Mouse (Mus musculus) central nervous system, embryonic 11.5 days (tissue): Measurements from ENCODE around the gene Tns4. TPM values are rescaled to one million over a fixed set of nuclear protein-coding genes. Genes with fewer than 3 reads are reported as not detected.

ENCODE experiments used
- polyA plus RNA-seq: library from polyadenylated mRNA; depleted of rRNA; stranded (reverse); fragments of >200 nt; gene quantifications from 2 replicates; pipeline ENCODE4 v1.2.3, GENCODE M21; 2012; rRNA removed

The Tns4 gene
- 0.41 and 0.91 TPM in 2 replicates for polyA plus RNA-seq

DNA sequence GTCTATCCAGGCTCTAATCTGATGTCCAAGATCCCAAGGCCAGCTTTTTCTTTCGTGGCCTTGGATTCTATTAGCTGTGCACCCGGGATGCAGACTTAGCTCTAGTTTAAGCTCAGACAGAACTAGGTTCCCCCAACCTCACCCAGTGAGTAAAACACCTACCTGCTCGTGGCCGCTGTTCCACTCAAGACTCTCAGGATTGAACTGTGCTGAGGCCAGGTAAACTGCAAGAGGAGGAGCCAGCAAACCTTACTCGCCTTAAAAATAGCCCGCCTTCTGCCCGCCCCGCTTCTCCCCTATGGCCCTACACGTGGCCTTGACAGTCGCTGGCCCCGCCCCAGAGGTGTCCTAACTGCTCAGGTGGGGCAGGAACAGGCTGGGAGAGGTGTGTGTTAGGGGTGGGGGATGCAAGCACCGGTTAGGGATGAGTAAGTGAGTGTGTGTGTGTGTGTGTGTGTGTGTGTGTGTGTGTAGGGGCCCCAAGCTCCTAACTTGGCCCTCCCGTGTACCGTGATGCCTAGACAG is at the start of gene Tns4:
Gene Tns4, minus strand, starts transcription at position 230 of the 525 bp plus-strand sequence.

DNA sequence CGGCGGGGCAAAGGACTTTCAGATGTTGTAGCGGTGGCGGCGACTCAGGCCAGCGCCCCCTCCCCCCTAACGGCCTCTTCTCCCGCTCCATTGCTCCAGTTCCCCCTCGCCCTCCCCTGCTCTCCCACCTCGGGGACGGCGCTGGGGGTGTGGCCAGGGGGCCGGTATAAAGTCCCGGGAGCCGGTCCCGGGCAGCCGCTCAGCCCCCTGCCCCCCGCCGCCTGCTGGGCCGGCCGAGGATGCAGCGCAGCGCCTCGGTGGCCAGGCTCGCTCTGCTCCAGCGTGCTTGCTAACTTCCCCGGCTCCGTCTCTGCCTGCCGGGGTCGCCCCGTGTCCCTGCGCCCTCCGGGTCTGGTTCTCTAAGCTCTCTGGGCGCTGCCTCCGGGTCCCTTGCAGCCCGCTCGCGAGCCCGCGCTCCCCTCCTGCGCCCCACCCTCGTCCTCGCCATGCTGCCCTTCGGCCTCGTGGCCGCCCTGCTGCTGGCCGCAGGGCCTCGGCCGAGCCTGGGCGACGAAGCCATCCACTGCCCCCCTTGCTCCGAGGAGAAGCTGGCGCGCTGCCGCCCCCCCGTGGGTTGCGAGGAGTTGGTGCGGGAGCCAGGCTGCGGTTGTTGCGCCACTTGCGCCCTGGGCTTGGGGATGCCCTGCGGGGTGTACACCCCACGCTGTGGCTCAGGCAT is 47.9 kb downstream of the Tns4 start, which contains the start of gene Igfbp4:
Gene Igfbp4, plus strand, starts transcription at position 194 of the 679 bp plus-strand sequence.

DNA sequence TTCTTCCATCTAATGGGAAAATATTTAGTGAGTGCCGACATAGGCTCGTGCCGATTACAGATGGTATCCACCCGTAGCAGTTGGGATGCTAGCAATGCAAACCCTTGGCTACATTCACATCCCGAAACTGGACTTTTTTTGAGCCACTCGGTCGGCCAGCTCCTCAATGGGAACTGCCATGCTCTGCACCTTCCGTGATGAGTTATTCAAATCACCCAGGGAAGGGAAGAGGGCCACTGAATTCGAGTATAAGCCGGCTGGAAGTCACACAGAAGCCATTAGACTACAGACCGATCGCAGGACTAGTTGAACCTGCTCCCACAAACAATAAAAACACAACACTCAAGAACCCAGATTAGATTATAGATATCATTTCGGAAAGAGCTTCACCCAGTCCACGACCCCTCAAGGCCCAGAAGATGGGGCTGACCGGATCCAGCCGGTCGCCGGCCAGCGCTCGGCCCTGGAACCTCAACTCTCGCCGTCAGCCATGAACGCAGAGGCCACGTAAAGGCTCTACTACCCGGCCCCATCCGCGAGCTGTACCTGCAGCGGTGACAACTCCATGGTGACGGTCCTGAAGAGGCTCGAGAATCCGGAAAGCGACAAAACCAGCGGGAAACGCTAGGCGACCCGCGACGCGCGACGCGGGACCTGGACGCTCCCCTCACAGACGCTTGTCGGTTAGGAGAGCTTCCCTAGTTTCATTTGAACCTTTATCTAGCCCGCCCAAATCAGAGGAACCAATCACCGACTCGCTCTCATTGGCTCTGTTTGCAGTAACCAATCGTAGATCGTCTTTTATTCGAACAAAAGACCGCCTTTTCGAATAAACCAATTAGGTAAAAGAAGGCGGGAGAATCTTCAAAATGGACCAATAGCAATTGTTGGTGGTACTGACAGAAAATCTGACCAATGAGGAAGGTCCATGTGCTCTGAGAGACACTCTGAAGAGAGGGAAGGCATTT is 65.3 kb downstream of the Tns4 start, which contains the start of gene Top2a:
Gene Top2a, minus strand, starts transcription at position 690 of the 968 bp plus-strand sequence.

Other genes with a start within 250 kb of the Tns4 start
- 10.0 and 11.9 TPM in 2 replicates for gene Wipf2, start 225.7 kb downstream of the Tns4 start, polyA plus RNA-seq
- 24.9 and 35.6 TPM in 2 replicates for gene Cdc6, start 181.5 kb downstream of the Tns4 start, polyA plus RNA-seq
- 13.0 and 30.0 TPM in 2 replicates for gene Rara, start 161.5 kb downstream of the Tns4 start, polyA plus RNA-seq
- gene Gjd3, start 106.3 kb downstream of the Tns4 start, polyA plus RNA-seq = 0.41 and 0.52 TPM in 2 replicates
- gene Top2a, start 65.1 kb downstream of the Tns4 start, polyA plus RNA-seq = 315 and 457 TPM in 2 replicates
- 298 and 390 TPM in 2 replicates for gene Igfbp4, start 48.1 kb downstream of the Tns4 start, polyA plus RNA-seq
- gene Ccr7, start 65.8 kb upstream of the Tns4 start, polyA plus RNA-seq = 0.12 and 0.39 TPM in 2 replicates
- gene Smarce1, start 141.7 kb upstream of the Tns4 start, polyA plus RNA-seq = 429 and 695 TPM in 2 replicates
- 0.22 and 0.40 TPM in 2 replicates for gene Krt222, start 154.8 kb upstream of the Tns4 start, polyA plus RNA-seq
- gene Krt24, start 196.0 kb upstream of the Tns4 start, polyA plus RNA-seq = 0.31 TPM in 1 of 2 replicates, not detected in the other
- gene Krt25, start 233.6 kb upstream of the Tns4 start, polyA plus RNA-seq = 0.02 and 0.07 TPM in 2 replicates
- gene Krt26, start 248.7 kb upstream of the Tns4 start, polyA plus RNA-seq = 0.12 and 0.25 TPM in 2 replicates